Mouse (Mus musculus): ENCODE measurements around the gene Nyap1. TPM values are rescaled to one million over a fixed set of nuclear protein-coding genes. Genes with fewer than 3 reads are reported as not detected.

Nyap1 gene
- polyA plus RNA-seq (2012; rRNA removed) (19.7 and 25.0 TPM in 2 replicates), polyA plus RNA-seq (2014; fragmentation: Nextera tagmentation; extraction: Ambion mirVana) (1.2 and 1.4 TPM in 2 replicates)

DNA sequence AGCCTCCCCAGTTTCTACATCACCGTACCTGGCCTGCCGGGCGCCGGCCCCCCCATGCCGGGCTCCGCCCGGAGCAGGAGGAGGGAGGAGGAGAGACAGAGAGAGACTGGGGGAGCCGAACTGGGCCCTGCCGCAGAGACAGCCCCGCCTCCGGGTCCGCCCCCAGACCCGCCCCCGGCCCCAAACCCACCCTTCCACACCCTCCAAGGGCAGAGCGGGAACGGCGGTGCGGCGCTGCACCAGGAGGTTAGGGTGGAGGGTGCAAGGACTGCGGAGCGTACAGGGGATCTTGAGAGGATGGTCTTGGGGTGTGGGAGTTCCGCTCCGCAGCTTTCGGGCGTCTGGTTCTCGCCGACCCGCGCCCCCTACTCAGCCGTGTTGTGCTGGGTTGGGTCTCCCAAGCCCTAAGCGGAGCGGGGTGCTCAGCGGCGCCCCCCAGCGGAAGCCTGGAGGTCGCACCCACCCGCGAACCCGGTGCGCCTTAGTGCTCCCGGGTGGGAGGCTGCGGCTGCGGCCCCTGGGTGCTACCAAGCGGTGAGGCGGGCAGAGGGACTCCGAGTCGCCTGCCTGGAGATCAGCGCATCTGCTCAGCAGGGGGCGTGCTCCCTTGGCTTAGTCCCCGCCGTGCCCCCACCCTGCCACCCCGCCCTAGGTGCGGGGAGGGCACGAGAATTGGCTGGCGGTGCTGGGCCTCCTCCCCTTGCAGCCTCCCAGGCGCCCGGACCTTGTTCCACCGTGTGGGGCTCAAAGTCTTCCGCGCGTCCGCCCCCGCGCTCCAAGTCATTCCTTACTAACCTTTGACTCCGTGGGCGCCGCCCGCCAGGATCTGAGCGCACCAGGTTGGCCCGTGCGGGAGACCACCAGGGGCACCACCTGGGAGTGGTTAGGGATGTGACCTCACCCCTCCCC lies at the start of gene Nyap1:
Gene Nyap1 (minus strand): TSS at position 585 of the 909 bp plus-strand sequence.
- H3K4me1 ChIP-seq (ENCODE audit: control insufficient read depth, insufficient read depth, low read length): peaks cover 13% of the 10 kb centered on the region; the same call in 1 of the 2 replicates
- H3K27me3 ChIP-seq (ENCODE audit: control insufficient read depth, insufficient read depth, low read length): no peaks in the 10 kb centered on the region
- no peaks in the 10 kb centered on the region for H3K9me3 ChIP-seq (ENCODE audit: control insufficient read depth, low read length)
- peak; percentile 88 for ATAC-seq (ENCODE audit: low FRiP score, low read depth)
- H3K36me3 ChIP-seq (ENCODE audit: control insufficient read depth, insufficient read depth, low read length): peaks cover 11% of the 10 kb centered on the region
- peak within 1 kb of the TSS; percentile 93 for H3K4me2 ChIP-seq (replicated peaks; ENCODE audit: low read depth, low read length, severe bottlenecking)
- H3K27ac ChIP-seq (replicated peaks; ENCODE audit: low read depth, low read length): peak within 1 kb of the TSS; percentile 26
- peak; percentile 42; the same call in 1 of the 2 replicates for TF ChIP-seq POLR2A (IDR thresholded peaks at IDR 0.05; ENCODE audit: borderline replicate concordance, extremely low read depth, insufficient read depth, insufficient read length)
- H3K9ac ChIP-seq (ENCODE audit: low read depth, low read length, severe bottlenecking): peak within 1 kb of the TSS; percentile 70
- peak; percentile 84 for DNase-seq (ENCODE audit: low spot score)
- 2% methylated on average over 46 of the region's 71 CpGs for WGBS
- peak within 1 kb of the TSS; percentile 63 for H3K4me3 ChIP-seq (replicated peaks; ENCODE audit: low read length)

DNA sequence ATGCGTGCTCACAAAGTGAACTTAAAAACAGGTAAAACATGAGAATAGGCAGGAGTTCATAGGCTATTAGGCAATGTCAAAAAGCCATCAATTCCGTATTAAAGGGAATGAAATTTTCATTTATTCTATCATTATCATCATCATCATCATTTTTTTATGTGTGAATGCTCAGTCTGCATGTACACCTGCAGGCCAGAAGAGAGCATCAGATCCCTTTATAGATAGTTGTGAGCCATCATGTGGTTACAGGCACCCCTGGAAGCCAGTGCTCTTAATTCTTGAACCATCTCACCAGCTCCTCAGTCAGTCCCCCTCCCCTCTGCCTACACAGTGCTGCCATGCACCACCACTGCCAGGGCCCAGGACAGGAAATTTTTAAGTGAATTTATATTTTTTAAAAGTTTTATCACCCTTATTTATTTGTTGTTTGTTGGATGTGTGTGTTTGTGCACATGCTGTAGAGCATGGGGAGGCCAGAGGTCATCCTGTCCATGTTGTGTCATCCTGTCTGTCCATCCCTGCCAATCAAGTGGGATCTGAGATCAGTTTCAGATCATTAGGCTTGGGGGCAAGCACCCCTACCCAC lies 47.6 kb upstream of the Nyap1 start:
- Histone ChIP-seq H3K4me3 (replicated peaks; ENCODE audit: low read length) (no peak overlapping the region), H3K4me2 (replicated peaks; ENCODE audit: low read depth, low read length, severe bottlenecking) (no peak overlapping the region), H3K9me3 (ENCODE audit: control insufficient read depth, low read length) (no peaks in the 10 kb centered on the region), H3K27me3 (ENCODE audit: control insufficient read depth, insufficient read depth, low read length) (no peaks in the 10 kb centered on the region), H3K4me1 (ENCODE audit: control insufficient read depth, insufficient read depth, low read length) (peaks cover 19% of the 10 kb centered on the region), H3K27ac (replicated peaks; ENCODE audit: low read depth, low read length) (no peak overlapping the region), H3K36me3 (ENCODE audit: control insufficient read depth, insufficient read depth, low read length) (peaks cover 8% of the 10 kb centered on the region; the same call in 1 of the 2 replicates), H3K9ac (ENCODE audit: low read depth, low read length, severe bottlenecking) (no peak overlapping the region)
- ATAC-seq (ENCODE audit: low FRiP score, low read depth) (no peak), DNase-seq (ENCODE audit: low spot score) (no peak)
- 87% methylated on average over 2 of the region's 2 CpGs for WGBS
- TF ChIP-seq POLR2A (IDR thresholded peaks at IDR 0.05; ENCODE audit: borderline replicate concordance, extremely low read depth, insufficient read depth, insufficient read length): no peak

DNA sequence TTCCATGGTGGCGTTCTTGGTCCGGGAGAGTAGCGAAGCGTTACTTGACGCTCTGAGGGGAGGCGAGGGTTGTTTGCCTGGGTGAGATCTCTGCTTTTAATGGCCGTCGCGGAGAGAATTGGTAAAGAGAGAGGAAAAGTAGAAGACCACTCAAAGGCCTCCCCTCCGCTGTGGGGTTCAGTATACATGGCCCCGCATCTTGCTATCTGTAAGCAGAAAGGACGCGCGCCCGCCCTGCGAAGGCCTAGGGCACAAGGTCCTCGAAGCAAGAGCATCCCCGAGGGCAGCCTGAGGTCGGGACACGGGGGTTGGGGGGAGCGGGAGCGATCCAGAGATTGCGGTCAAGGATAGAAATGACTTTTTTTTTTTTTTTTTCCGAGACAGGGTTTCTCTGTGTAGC lies 46.8 kb upstream of the Nyap1 start:
- peaks cover 17% of the 10 kb centered on the region for H3K36me3 ChIP-seq (ENCODE audit: control insufficient read depth, insufficient read depth, low read length)
- no peak overlapping the region for H3K27ac ChIP-seq (replicated peaks; ENCODE audit: low read depth, low read length)
- peak overlapping the region; percentile 82 for H3K4me2 ChIP-seq (replicated peaks; ENCODE audit: low read depth, low read length, severe bottlenecking)
- TF ChIP-seq POLR2A (IDR thresholded peaks at IDR 0.05; ENCODE audit: borderline replicate concordance, extremely low read depth, insufficient read depth, insufficient read length): no peak
- 69% methylated on average over 24 of the region's 24 CpGs for WGBS
- DNase-seq (ENCODE audit: low spot score) (no peak), ATAC-seq (ENCODE audit: low FRiP score, low read depth) (no peak)
- H3K9me3 ChIP-seq (ENCODE audit: control insufficient read depth, low read length): no peaks in the 10 kb centered on the region
- H3K27me3 ChIP-seq (ENCODE audit: control insufficient read depth, insufficient read depth, low read length): no peaks in the 10 kb centered on the region
- H3K9ac ChIP-seq (ENCODE audit: low read depth, low read length, severe bottlenecking): no peak overlapping the region
- H3K4me3 ChIP-seq (replicated peaks; ENCODE audit: low read length): peak overlapping the region; percentile 87
- H3K4me1 ChIP-seq (ENCODE audit: control insufficient read depth, insufficient read depth, low read length): peaks cover 27% of the 10 kb centered on the region

DNA sequence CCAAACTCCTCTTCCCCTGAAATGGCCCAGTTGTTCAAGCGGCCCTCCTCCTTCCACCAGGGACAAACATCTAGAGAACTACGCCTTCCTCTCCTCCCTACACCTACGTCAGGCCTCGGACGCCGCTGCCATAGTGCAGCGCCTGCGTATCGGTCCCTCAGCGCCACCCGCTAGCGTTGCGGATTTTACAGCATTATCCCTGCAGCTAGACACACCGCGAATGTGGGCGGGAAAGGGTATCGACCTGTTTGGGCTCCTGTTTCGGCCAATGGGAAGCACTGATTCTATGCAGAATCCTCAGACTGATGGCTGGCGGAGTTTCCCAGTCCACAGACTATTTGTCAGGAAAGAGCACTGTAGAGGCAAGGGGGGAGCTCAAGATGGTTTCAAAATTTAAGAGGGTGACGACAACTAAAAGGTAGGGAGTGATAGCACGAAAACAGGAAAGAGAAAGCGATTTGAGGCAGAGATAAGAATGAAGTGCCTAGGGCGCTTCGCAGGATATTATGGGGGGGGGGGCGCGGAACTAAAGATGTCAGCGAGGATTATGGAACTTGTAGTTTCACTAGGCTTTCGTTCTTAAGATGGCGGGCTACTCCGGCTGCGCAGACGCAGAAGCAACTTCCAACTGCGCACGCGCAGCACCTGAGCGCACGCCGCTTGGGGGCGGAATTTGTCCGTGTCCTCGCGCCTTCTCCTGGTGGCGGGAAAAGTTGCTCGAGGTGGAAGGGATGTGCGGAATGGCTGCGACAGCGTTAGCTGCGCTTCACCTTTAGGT lies 45.9 kb upstream of the Nyap1 start, which contains the start of the genes Mepce and Zcwpw1:
Gene Mepce (minus strand): TSS at position 505 of the 778 bp plus-strand sequence.
Gene Zcwpw1 (plus strand): TSS at position 648 of the 778 bp plus-strand sequence.
- TF ChIP-seq POLR2A (IDR thresholded peaks at IDR 0.05; ENCODE audit: borderline replicate concordance, extremely low read depth, insufficient read depth, insufficient read length): 0 out of 2 replicates have a peak, but pooled peaks have one; percentile 24
- Histone ChIP-seq H3K4me2 (replicated peaks; ENCODE audit: low read depth, low read length, severe bottlenecking) (peak within 1 kb of the TSS; percentile 83), H3K9ac (ENCODE audit: low read depth, low read length, severe bottlenecking) (peak within 1 kb of the TSS; percentile 83), H3K4me3 (replicated peaks; ENCODE audit: low read length) (peak within 1 kb of the TSS; percentile 87), H3K4me1 (ENCODE audit: control insufficient read depth, insufficient read depth, low read length) (peaks cover 30% of the 10 kb centered on the region), H3K27me3 (ENCODE audit: control insufficient read depth, insufficient read depth, low read length) (no peaks in the 10 kb centered on the region), H3K9me3 (ENCODE audit: control insufficient read depth, low read length) (no peaks in the 10 kb centered on the region), H3K27ac (replicated peaks; ENCODE audit: low read depth, low read length) (peak within 1 kb of the TSS; percentile 98), H3K36me3 (ENCODE audit: control insufficient read depth, insufficient read depth, low read length) (peaks cover 25% of the 10 kb centered on the region)
- peak; percentile 54 for ATAC-seq (ENCODE audit: low FRiP score, low read depth)
- peak; percentile 97 for DNase-seq (ENCODE audit: low spot score)
- under 1% methylated on average over 46 of the region's 48 CpGs for WGBS
